Mouse (Mus musculus) left cerebral cortex, postnatal 4 days (tissue): Measurements from ENCODE around the gene Tbce. TPM values are rescaled to one million over a fixed set of nuclear protein-coding genes. Genes with fewer than 3 reads are reported as not detected.

Experiments
- DNase-seq: peaks from one replicate; pipeline ENCODE4 v3.0.0-alpha.2; 2022
- intact Hi-C: fragments of 180-260 bp; cut with DNase I; formaldehyde crosslinking; loops from one replicate; pipeline ENCODE4 v1.15.1; 2025
- total RNA-seq, 2 experiments: library from RNA; stranded (reverse); gene quantifications; 2 replicates each; pipeline ENCODE4 v1.2.3; 2021

Tbce gene
- 10 to 100 TPM; 80.3 to 90.2 TPM for total RNA-seq

DNA sequence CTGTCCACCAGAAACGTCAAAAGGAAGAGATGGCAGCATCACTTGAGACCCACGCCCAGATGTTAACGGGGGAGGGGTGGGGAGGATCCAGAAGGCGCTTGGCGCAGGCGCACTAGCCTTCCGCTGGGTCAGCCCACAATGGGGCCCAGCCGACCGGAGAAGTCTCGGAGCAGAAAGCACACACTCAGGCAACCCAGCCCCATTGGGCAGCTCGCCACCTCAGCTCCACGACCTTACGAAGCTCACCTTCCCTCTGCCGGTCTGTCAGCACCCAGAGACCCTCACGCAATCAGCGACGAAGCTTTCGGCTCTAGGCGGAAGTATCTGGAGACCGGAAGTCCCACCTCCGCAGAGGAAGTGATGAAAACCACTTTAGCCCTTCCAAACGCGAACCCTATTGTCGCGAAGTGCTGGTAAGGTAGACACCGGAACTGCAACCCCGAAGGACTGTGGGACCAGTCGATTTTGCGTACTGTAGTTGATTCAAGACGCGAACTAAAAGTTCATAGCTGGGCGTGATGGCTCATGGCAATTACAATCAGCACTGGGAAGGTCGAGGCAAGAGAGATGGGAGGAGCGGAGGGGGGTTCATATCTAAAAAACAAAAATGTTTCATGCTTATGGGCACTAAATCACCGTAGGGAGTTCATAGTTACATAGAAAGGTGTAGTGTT lies at the start of gene Tbce:
TSS of gene Tbce (minus strand) at position 347 of the 674 bp plus-strand sequence.
- intact Hi-C loops = no loop called here
- peak; percentile 91 for DNase-seq

DNA sequence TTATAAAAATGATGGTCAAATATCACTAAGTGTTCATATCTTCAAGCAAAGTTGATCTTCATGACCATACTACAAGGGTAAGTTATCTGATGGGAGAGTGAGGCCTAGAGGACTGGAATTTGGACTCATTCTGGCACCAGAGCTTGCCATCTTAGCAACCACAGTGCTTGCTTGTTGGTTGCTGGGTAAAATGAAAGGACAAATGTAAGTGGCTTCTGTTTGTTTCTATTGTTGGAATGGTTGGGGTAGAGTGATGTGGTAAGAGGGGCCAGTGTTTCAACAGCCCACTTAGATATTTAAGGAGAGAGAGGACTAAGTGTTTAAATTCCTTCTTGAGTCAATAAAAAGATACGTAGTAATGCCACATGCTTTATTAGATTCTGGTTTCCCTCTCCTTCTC lies 49.2 kb upstream of the Tbce start:
- intact Hi-C loops = no loop called here
- DNase-seq = no peak

DNA sequence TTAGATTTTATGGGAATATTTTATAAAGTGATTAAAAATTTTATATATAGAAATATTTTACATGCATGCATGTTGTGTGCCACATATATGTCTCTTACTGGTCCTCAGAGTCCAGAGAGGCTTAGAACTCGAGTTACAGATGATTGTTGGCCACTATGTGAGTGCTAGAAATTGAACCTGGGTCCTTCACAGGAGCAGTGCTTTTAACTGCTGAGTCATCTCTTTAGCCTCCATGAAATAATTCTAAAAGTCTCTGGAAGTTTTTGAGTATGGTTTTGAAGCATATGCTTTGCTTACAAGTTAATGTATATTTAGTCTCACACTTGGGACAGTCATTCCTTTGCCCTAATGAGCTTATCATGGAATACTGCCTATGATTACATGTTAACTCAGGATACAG lies 35.9 kb upstream of the Tbce start:
- DNase-seq = no peak
- intact Hi-C loops = no loop called here

DNA sequence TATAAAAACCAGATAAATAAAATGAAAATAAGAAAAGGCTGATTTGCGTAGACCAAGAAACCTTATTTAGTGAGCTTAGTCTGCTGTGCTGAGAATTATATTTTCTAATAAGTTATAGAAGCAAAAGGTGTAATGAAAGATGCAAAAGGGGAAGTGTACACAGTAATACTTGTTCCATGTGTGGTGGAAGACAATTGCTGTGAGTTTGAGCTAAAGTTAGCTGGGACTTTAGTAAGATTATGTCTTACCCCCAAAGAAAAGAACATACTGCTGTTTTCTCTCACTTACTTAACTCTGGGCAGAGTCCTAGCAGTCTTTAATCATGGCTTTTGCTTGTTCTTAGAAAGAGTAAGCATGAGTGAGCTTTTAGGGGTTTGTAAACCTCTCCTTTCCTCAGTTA lies 34.9 kb upstream of the Tbce start:
- DNase-seq = no peak
- intact Hi-C loops = no loop called here

DNA sequence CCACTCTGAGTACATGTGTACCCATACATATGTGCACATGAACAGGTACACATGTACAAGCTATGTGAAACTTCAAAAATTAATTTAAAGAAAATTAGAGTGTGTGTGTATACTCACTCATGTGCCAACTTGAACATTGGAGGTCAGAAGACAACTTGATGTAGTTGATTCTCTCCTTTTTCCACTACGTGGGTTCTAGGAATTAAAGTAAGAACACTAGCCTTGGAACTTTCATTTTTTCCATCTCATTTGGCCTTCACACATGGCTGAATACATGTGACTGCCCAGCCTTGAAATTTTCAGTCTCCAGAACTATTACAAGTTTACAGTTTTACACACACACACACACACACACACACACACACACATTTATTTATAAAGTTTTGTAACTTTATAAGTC lies 29.9 kb upstream of the Tbce start:
- DNase-seq = no peak

DNA sequence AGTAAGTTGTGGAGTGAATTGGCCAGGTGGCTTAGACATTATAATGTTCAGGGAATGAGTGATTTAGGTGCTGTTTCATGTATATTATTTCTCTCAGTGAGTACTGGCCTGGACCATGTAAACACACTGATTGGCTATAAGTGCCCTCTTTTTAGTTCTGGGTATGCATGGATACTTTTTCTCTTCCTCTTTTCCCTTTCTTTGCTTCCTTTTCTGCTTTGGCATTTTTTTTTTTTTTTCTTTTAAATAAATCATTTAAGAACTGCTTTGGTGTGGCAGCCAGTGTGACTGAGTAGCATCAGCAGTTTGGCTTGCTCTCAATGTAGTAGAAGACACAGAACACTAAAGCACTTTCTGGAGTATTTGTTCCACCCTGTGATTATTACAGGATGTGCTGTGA lies 28.6 kb upstream of the Tbce start:
- intact Hi-C loops = no loop called here

More for the DNA sequence above, 29.9 kb upstream of the Tbce start:
- intact Hi-C loops = no loop called here

DNA sequence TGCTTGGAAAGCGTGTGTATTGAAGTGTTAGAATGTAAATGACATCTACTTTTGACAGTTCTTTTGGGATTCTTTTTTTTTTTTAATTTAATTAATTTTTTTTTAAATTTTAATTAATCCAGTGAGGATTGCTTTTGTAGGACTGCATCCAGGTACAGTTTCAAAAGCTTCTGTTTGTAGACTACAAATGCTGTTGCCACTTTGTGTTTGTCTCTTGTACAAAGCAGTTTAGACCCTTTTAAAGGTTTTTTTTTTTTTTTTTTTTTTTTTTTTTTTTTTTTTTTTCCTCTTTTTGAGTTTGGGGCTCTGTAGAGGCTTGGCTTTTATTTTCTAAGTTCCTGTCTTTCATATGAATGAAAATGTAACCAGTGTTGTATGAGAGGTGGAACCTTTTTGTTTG lies 26.3 kb upstream of the Tbce start:
- intact Hi-C loops = no loop called here
- DNase-seq = no peak

More for the DNA sequence above, 28.6 kb upstream of the Tbce start:
- DNase-seq = no peak

DNA sequence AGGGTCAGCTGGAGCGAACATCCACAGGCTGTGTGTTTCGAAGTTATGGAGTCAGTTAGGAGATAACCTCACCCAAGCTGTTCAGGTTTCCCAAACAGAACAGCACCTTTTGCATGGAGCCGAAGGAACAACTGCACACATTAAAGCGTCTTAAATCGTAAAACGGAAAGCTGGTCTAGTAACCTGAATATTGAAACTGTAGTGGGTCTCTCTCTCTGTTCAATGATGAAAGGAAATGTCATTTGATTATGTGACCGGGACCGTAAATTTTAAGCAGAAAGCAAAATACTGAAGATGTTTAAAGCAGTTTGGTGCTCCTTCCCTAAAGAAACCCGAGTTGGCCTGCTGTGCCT lies 25.6 kb upstream of the Tbce start:
- DNase-seq = no peak
- intact Hi-C loops = no loop called here

DNA sequence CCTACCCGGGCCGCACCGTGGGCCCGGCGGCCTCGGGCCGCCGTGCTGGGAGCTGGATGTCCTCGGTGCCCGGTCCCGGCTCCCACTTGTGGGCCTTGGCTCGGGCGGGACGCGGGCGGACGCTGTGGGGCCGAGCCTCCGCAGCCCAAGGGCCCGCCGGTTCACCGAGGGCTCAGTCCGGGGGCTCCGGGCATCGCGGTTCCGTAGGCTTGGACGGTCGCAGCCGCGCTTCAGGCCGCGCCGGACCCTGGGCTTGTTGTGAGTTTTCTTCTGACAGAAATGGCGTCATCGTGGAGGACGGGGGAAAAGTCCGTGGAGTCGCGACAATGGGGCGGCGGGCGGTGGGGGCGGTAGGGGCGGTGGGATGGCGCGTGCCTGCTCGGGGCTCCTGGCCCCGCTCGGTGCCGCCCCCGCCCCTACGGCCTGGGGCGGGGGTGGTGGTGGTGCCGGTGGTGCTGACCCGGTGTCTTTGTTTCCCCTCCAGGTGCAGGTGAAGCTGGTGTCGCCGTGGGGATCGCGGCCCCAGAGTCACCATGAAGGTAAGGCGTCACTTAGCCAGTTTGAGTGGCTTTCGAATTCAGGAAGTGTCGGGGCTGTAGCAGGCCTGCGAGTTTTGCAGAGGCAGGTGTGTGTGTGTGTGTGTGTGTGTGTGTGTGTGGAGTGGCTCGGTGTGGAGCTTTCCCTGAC lies 25.0 kb upstream of the Tbce start:
- intact Hi-C loops = no loop called here
- peak; percentile 38 for DNase-seq

DNA sequence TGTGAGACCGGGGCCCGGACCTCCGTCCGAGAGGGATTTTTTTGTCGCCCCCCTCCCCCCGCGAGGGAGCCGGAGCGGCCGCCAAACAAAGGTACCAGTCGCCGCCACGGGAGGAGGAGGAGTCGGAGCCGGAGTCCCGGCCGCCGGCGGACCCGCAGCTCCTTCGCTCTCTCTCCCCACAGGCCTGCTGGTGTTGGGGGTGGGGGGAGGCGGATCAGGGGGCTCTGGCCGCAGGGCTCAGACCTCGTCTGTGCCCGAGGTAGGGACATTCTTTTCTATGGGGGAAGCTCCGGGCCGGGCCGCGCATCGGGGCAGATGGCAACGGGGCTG lies 24.5 kb upstream of the Tbce start:
- intact Hi-C loops = no loop called here
- DNase-seq = no peak

DNA sequence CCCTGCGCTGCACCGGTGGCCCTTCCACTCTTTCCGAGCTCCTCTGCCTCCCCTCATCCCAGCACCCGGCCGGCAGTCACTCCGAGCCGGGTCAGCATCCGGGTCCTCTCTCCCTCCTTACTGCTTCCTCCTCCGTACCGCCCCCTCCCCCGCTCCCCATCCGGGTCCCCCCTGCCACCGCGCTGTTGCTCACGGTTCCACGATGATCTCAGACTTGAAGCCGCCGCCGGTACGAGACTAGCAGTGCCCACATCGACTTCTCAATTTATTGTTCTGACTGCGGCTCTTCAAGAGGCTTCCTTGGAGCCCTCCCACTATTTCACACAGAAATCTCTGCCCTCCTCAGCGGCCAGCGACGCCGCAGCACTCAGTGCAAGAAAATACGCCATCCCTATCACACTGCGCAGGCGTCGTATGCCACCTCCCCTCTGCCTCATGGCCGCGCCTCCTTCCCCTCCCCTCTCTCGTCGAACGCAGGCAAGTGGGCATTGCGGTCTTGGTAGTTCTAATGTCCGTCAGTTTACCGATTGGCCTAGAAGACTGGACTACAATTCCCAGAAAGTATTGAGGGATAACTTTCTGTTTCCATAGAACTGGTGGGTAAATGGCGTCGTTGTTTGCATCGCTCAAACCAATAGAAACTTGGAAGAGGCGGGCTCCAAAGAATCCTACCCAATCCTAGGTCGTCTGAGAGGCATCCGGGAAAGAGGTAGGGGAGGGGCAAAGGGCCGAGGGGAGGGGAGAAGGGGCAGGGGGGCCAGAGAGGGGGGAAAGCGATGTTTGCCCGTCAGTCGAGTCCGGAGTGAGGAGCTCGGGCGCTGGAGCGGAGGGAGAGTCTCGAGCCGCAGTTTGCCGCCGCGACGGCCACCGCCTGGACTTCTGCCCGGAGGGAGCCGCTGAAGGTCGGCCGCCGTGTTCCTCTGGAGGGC lies 23.8 kb upstream of the Tbce start, which contains the start of the genes Arid4b and Ggps1:
TSS of gene Arid4b (plus strand) at position 220 of the 929 bp plus-strand sequence.
TSS of gene Ggps1 (minus strand) at position 476 of the 929 bp plus-strand sequence.
- peak; percentile 97 for DNase-seq
- intact Hi-C loops = no loop called here

DNA sequence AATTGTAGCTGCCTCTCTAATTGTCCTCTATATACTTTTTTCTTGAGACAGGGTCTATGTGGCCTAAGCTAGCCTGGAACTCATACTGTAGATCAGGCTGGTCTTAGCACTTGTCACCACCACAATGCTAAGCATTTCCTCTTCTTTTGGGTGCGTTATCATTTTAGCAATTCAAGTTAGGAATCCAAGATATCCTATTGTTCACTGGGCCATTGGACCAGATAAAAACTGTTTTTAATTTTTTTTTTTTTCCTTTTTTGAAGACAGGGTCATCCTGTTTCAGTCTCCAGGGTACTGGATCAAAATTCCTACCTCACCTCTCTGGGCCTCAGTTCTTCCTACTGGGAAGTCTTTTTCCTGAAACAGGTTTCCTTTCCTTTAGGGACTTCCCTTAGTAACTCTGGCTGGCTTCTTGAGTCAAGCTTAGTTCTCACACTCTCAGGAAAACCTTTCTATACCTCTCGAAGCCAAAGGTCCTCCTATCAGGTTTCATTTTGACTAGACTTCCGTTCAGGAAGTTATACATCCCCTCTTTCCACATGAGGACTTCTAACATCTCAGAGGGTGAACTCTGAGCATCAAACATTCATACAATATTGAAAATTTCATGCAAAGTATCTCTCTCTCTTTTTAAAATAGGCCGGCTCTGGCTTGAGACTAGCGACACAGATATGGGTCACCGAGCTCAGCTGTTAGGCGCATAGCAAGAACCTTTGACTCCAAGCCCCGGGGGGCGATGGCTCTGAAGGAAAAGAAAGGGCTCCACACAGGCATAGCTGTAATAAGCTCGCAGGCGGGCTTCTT lies 23.0 kb upstream of the Tbce start:
- no peak for DNase-seq
- intact Hi-C loops = no loop called here

DNA sequence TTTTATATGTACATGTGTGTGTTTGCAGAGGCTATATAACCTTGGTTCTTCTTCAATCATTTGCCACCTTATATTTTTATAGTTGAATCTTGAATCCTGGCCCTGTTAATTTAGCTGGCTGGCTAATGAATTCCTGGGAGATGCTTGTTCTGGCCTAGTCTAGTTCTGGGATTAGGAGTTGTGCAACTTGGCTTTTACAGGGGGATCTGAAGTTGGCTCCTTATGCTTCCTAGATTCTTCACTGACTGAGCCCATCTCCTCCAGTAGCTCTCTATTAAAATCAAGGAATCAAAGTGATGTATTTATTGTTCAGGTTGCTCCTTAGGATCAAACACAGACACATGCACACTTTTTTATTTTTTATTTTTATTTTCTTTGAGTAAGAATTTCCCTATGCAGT lies 20.1 kb upstream of the Tbce start:
- intact Hi-C loops = no loop called here

DNA sequence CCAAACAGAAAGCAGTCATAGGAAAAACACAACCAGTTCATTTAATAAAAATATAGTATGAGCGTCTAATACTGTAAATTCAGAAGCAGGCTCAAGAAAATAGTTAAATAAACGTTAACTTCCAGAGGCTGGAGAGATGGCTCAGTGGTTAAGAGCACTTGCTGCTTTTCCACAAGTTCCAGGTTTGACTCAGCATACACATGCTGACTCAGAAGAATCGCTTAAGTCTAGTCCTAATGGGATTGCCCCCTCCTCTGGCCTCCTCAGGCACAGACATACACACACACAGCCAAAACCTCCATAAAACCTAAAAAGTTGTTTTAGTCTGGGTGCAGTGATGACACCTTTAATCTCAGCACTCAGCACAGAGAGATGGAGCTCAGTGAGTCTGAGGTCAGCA lies 17.4 kb upstream of the Tbce start:
- intact Hi-C loops = no loop called here
- no peak for DNase-seq

More for the DNA sequence above, 20.1 kb upstream of the Tbce start:
- no peak for DNase-seq

DNA sequence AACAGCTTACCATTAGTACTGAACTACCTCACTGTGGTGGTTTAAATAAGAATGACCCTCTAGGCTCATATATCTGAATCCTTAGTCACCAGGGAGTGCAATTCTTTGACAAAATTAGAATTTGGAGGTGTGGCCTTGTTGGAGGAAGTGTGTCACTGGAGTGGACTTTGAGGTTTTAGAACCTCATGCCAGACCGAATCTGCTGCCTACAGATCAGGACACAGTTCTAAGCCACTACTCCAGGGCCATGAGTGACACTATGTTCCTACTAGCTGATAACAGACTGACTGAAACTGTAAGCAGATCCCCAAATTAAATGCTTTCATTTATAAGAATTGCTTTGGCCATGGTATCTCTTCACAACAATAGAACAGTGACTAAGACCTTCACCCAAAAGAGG lies 10.4 kb upstream of the Tbce start:
- DNase-seq = no peak
- intact Hi-C loops = no loop called here

DNA sequence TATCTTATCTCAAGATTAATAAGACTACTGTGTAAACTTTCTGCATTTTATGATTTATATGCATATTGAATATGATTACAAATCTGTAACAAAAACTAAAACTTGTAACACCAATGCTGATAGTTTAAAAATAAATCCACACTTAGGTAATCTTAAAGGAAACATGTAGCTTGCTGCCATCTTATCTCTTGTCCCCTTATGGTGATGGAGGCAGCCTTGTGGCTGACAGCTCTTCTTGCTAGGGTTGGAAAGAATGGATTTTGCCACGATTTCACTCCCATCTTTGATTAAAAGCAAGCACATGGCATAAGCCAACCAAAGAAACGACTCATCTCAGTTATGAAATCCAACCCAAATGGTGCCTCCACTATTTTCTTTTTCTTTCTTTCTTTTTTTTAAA lies 5.1 kb upstream of the Tbce start:
- no peak for DNase-seq
- intact Hi-C loops = no loop called here

DNA sequence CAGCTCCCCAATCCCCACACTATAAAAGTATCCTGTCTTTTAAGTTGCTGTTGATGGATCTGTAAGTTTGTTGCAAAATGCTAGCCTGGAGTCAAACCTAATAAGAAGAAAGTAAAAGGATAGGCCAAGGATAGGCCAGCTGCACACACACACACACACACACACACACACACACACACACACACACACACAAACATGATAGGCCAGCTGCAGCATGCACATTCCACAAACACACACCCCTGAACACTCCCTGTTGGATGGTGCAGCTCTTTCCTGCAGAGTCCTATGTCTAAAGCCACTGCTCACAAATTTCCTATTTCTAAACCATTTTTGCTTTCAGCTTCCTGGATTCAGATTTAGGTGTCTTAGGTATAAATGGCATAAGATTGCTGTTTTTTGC lies 4.4 kb upstream of the Tbce start:
- intact Hi-C loops = no loop called here
- DNase-seq = no peak

DNA sequence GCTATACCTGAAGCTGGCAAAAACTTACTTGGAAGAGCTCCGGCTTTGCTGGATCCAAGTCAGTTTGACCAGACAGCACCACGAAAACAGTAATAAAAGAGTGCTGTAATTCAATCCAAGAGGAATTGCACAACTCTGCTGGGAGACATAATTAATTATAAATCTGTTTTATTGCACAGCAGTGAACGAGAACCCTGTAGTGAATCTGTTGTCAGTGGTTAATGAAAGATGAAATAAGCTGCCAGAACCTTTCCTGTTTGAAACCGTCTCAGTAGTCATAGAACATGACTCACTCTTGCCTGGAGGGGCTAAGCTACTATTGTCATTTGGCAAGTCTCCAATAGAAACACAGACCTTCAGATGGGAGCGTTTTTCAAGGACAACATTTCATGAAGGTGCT lies 748 bp upstream of the Tbce start:
- no peak for DNase-seq
- intact Hi-C loops = no loop called here

DNA sequence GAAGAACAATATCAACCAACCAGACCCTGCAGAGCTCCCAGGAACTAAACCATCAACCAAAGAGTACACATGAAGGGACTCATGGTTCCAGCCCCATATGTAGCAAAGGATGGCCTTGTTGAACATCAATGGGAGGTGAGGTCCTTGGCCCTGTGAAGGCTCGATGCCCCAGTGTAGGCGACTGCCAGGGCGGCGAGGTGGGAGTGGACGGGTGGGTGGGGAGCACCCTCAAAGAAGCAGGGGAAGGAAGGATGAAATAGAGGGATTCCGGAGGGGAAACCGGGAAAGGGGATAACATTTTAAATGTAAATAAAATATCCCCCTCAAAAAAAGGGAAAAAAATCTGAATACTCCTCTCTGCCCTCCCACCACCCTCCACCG lies 537 bp downstream of the Tbce start:
- DNase-seq = no peak
- intact Hi-C loops = no loop called here

DNA sequence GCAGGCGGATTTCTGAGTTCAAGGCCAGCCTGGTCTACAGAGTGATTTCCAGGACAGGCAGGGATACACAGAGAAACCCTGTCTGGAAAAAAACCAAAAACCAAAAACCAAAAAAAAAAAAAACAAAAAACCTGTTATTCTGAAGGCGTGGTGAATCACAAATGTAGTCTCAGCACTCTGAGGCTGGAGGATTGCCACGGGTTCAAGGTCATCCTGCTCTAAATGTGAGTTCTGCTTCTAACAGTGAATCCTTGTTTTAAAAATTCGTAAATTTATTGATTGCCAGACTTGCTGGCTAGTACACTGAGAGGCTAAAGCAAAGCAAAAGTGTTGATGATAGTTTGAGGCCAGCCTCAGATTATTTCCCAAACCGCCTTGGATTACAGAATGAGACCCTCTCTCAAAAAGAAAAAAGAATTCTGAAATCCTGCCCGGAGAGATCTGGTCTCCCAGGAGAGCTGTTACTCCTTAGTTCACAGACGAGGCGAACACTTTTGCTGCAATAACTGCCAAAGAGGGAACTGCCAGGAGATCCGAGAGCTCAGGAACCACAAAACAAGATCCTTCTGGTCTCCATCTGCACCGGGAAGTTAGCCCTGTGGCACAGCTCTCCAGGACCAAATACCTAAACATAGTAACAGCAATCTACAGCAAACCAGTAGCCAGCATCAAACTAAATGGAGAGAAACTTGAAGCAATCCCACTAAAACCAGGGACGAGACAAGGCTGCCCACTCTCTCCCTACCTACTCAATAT lies 3.4 kb downstream of the Tbce start:
- DNase-seq = no peak
- intact Hi-C loops = no loop called here
